Mouse (Mus musculus) central nervous system, embryonic 11.5 days (tissue): ENCODE measurements around the gene Lrrfip1. TPM values are rescaled to one million over a fixed set of nuclear protein-coding genes. Genes with fewer than 3 reads are reported as not detected.

Source experiments
- polyA plus RNA-seq: library from polyadenylated mRNA; depleted of rRNA; stranded (reverse); fragments of >200 nt; gene quantifications from 2 replicates; pipeline ENCODE4 v1.2.3, GENCODE M21; 2012; rRNA removed

The Lrrfip1 gene
- polyA plus RNA-seq: 26.1 and 27.1 TPM in 2 replicates

GRCm38 (mm10) chr1:90998268-90998890 lies at the start of gene Lrrfip1:
TSS of gene Lrrfip1 (plus strand) at chr1:90998737.

GRCm38 (mm10) chr1:90952808-90953207 lies 45.7 kb upstream of the Lrrfip1 start, which contains the start of gene Prlh:
TSS of gene Prlh (plus strand) at chr1:90953108.

GRCm38 (mm10) chr1:90969347-90969784 lies 29.2 kb upstream of the Lrrfip1 start, which contains the start of gene Rab17:
TSS of gene Rab17 (minus strand) at chr1:90969661.

DNA sequence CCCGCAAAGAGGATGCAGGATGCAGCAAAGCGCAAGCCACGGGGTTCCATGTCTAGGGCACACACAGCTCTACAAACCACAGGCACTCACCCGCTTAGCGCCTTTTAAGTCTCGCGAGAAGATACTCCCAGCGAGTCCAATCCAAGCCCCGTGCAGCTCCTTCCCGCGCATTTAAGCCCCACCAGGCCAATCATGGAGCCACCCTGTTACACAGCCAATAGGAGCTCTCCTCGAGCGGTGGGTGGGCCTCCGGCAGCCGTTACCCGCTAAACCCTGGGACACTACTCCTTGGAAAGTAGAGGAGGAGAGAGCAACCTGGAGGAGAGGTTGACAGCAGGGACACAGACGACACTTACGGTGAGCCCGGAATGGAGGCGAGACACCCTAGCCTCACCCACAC lies 146.3 kb downstream of the Lrrfip1 start, which contains the start of gene Rbm44:
Rbm44 (plus strand) TSS at position 277 of the 400 bp plus-strand sequence.

Other genes with a start within 250 kb of the Lrrfip1 start
- 12.8 and 25.8 TPM in 2 replicates for gene Col6a3, start 154.8 kb upstream of the Lrrfip1 start, polyA plus RNA-seq
- gene Mlph, start 83.7 kb upstream of the Lrrfip1 start, polyA plus RNA-seq: 0.29 and 0.34 TPM in 2 replicates
- not detected in 2 replicates for gene Prlh, start 45.6 kb upstream of the Lrrfip1 start, polyA plus RNA-seq
- gene Rab17, start 29.1 kb upstream of the Lrrfip1 start, polyA plus RNA-seq: 0.20 and 0.42 TPM in 2 replicates
- 0.43 and 0.78 TPM in 2 replicates for gene Rbm44, start 146.4 kb downstream of the Lrrfip1 start, polyA plus RNA-seq
- 0.56 and 1.3 TPM in 2 replicates for gene Ramp1, start 181.1 kb downstream of the Lrrfip1 start, polyA plus RNA-seq